Mouse (Mus musculus): Measurements from ENCODE around the gene Cdc45. TPM values are rescaled to one million over a fixed set of nuclear protein-coding genes. Genes with fewer than 3 reads are reported as not detected.

Cdc45 gene
- total RNA-seq, 1 experiment = 53.5 TPM

DNA sequence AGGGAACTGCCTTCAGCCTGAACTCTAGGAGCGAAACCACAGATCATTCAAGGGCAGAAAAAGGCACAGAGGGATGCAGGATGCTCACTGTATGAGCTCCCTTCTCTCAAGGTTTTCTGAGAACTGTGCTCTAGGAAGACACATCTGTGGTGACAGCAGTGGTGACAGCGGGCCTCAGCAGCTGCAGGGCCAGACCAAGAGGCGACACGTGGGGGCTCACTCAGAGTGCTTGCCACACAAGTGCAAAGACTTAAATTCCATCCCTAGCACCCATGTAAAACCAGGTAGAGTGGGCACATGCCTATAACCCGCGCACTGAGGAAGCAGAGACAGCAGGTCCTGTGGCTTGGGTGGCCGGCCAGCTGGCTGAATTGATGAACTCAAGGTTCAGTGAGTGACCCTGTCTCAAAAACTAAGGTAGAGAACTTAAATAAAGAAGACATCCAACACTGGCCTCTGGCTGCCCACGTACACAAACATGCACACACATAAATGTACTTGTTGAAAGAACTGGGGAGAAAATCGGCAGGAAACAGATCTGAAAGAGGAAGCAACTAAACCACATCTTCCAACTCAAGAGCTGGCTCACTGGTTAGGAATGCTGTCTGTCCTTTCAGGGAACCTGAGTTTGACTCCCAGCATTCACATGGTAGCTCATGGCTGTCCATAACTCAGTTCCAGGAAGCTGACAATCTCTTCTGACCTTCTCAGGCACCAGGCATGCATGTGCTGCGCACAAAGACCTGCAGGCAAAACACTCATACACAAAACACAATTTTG is 23.0 kb downstream of the Cdc45 start:
- Histone ChIP-seq H3K9me3 (ENCODE audit: control insufficient read depth, insufficient read depth, low read depth, low read length) (no peaks in the 10 kb centered on the region), H3K4me3 (ENCODE audit: insufficient read depth in 1 of 2, low read depth in 1 of 2, low read length in 2 of 2, poor library complexity in 1 of 2, severe bottlenecking in 1 of 2) (no peak overlapping the region), H3K4me1 (ENCODE audit: control insufficient read depth in 2 of 2, insufficient read depth in 2 of 2, low read length in 2 of 2, poor library complexity in 1 of 2) (peaks cover 0 to 10% of the 10 kb centered on the region in 2 experiments; a peak in 1 of 4 replicates), H3K9ac (ENCODE audit: insufficient read depth, low read depth, low read length, poor library complexity, severe bottlenecking) (no peak overlapping the region), H3K36me3 (ENCODE audit: control insufficient read depth, insufficient read depth, low read length, poor library complexity, severe bottlenecking) (peaks cover 46% of the 10 kb centered on the region), H3K27ac (ENCODE audit: insufficient read depth, low read depth, low read length, poor library complexity, severe bottlenecking) (no peak overlapping the region)
- no peak for DNase-seq (ENCODE audit: low read depth, low spot score)
- in situ Hi-C loops (cut with MboI; ENCODE audit: low sequenced_read_pairs in 2 of 2, unreplicated experiment in 2 of 2) = no loop called here
- TF ChIP-seq CHD2 (IDR thresholded peaks at IDR 0.05; ENCODE audit: low read depth, low read length) (no peak), ZC3H11A (IDR thresholded peaks at IDR 0.05; ENCODE audit: borderline replicate concordance, low read depth, low read length) (no peak), ZNF384 (IDR thresholded peaks at IDR 0.05; ENCODE audit: low read depth, low read length) (no peak), MAFK (IDR thresholded peaks at IDR 0.05; ENCODE audit: insufficient read depth, low read depth, low read length) (no peak), HCFC1 (IDR thresholded peaks at IDR 0.05; ENCODE audit: borderline replicate concordance, insufficient read depth, low read length) (no peak)

DNA sequence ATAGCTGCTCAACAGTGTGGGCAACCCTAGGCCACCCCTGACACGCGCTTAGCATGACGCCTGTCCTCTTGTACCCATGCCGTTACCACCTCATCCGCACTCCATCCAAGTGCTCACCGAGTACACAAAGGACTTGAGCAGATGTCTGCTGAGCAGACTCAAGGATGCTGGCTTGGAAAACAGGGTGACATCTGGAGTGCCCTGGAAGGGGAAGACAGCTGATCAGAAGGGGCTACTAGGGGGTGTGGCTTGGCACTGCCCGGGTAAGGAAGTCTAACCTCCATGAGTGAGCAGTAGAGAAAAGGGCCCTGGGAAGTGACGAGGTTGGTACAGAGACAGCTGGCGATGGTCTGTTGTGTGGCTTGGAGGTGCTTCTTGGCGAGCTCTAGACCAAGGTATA is 25.1 kb downstream of the Cdc45 start:
- TF ChIP-seq MAFK (IDR thresholded peaks at IDR 0.05; ENCODE audit: insufficient read depth, low read depth, low read length) = no peak
- TF ChIP-seq ZNF384 (IDR thresholded peaks at IDR 0.05; ENCODE audit: low read depth, low read length) = no peak
- no peak for TF ChIP-seq CHD2 (IDR thresholded peaks at IDR 0.05; ENCODE audit: low read depth, low read length)
- TF ChIP-seq ZC3H11A (IDR thresholded peaks at IDR 0.05; ENCODE audit: borderline replicate concordance, low read depth, low read length) = no peak
- TF ChIP-seq HCFC1 (IDR thresholded peaks at IDR 0.05; ENCODE audit: borderline replicate concordance, insufficient read depth, low read length) = no peak
- Histone ChIP-seq H3K36me3 (ENCODE audit: control insufficient read depth, insufficient read depth, low read length, poor library complexity, severe bottlenecking) (peaks cover 47% of the 10 kb centered on the region), H3K9me3 (ENCODE audit: control insufficient read depth, insufficient read depth, low read depth, low read length) (no peaks in the 10 kb centered on the region), H3K4me1 (ENCODE audit: control insufficient read depth in 2 of 2, insufficient read depth in 2 of 2, low read length in 2 of 2, poor library complexity in 1 of 2) (peaks cover 0 to 10% of the 10 kb centered on the region in 2 experiments; a peak in 1 of 4 replicates), H3K9ac (ENCODE audit: insufficient read depth, low read depth, low read length, poor library complexity, severe bottlenecking) (no peak overlapping the region), H3K27ac (ENCODE audit: insufficient read depth, low read depth, low read length, poor library complexity, severe bottlenecking) (no peak overlapping the region), H3K4me3 (ENCODE audit: insufficient read depth in 1 of 2, low read depth in 1 of 2, low read length in 2 of 2, poor library complexity in 1 of 2, severe bottlenecking in 1 of 2) (no peak overlapping the region)
- in situ Hi-C loops (cut with MboI; ENCODE audit: low sequenced_read_pairs in 2 of 2, unreplicated experiment in 2 of 2) = no loop called here
- DNase-seq (ENCODE audit: low read depth, low spot score) = no peak

DNA sequence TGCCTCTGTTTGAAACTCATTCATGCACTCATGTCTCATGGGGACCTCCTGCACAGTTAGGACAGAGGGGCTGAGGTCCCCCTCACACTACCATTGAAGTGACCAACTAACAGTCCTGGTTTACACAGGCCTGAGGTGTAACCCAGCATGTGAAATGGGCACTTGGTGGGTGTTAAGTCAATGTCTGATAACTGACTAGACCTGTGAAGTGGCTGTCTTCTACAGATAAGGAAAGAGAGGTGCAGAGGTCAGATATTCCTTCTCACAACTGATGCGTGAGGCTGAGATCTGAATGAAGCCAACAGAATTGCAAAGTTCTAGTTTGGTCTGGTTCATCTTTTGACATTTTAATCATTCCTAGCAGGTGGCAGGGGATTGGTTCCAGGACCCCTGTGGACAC is 26.3 kb downstream of the Cdc45 start:
- Histone ChIP-seq H3K36me3 (ENCODE audit: control insufficient read depth, insufficient read depth, low read length, poor library complexity, severe bottlenecking) (peaks cover 45% of the 10 kb centered on the region), H3K9me3 (ENCODE audit: control insufficient read depth, insufficient read depth, low read depth, low read length) (no peaks in the 10 kb centered on the region), H3K4me3 (ENCODE audit: insufficient read depth in 1 of 2, low read depth in 1 of 2, low read length in 2 of 2, poor library complexity in 1 of 2, severe bottlenecking in 1 of 2) (no peak overlapping the region), H3K9ac (ENCODE audit: insufficient read depth, low read depth, low read length, poor library complexity, severe bottlenecking) (no peak overlapping the region), H3K27ac (ENCODE audit: insufficient read depth, low read depth, low read length, poor library complexity, severe bottlenecking) (no peak overlapping the region), H3K4me1 (ENCODE audit: control insufficient read depth in 2 of 2, insufficient read depth in 2 of 2, low read length in 2 of 2, poor library complexity in 1 of 2) (peaks cover 0 to 10% of the 10 kb centered on the region in 2 experiments; a peak in 1 of 4 replicates)
- in situ Hi-C loops (cut with MboI; ENCODE audit: low sequenced_read_pairs in 2 of 2, unreplicated experiment in 2 of 2) = no loop called here
- no peak for DNase-seq (ENCODE audit: low read depth, low spot score)
- TF ChIP-seq ZC3H11A (IDR thresholded peaks at IDR 0.05; ENCODE audit: borderline replicate concordance, low read depth, low read length) = no peak
- TF ChIP-seq HCFC1 (IDR thresholded peaks at IDR 0.05; ENCODE audit: borderline replicate concordance, insufficient read depth, low read length) = no peak
- no peak for TF ChIP-seq MAFK (IDR thresholded peaks at IDR 0.05; ENCODE audit: insufficient read depth, low read depth, low read length)
- TF ChIP-seq ZNF384 (IDR thresholded peaks at IDR 0.05; ENCODE audit: low read depth, low read length) = no peak
- no peak for TF ChIP-seq CHD2 (IDR thresholded peaks at IDR 0.05; ENCODE audit: low read depth, low read length)

DNA sequence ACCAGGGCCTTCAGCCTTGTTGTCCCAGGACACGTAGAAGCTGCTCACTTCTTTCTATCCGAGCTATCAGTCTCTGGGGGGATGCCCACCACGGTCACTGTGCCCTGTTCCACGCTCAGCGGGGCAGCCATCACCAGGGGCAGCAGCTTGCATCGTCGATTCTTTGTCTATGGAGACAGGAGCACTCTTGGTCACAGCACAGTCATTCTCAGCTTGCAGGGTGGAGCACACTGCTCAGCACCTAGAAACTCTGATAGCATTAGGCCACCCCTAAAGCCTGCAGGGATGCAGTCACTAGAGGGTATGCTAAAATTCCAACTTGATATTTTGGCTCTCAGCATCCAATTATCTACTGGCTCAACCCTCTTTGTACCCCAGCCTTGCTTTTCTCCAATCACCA is 26.8 kb downstream of the Cdc45 start:
- H3K27ac ChIP-seq (ENCODE audit: insufficient read depth, low read depth, low read length, poor library complexity, severe bottlenecking) = no peak overlapping the region
- H3K9me3 ChIP-seq (ENCODE audit: control insufficient read depth, insufficient read depth, low read depth, low read length) = no peaks in the 10 kb centered on the region
- in situ Hi-C loops (cut with MboI; ENCODE audit: low sequenced_read_pairs in 2 of 2, unreplicated experiment in 2 of 2) = no loop called here
- H3K36me3 ChIP-seq (ENCODE audit: control insufficient read depth, insufficient read depth, low read length, poor library complexity, severe bottlenecking) = peaks cover 44% of the 10 kb centered on the region
- no peak for DNase-seq (ENCODE audit: low read depth, low spot score)
- H3K9ac ChIP-seq (ENCODE audit: insufficient read depth, low read depth, low read length, poor library complexity, severe bottlenecking) = no peak overlapping the region
- H3K4me1 ChIP-seq (ENCODE audit: control insufficient read depth in 2 of 2, insufficient read depth in 2 of 2, low read length in 2 of 2, poor library complexity in 1 of 2) = peaks cover 0 to 10% of the 10 kb centered on the region in 2 experiments; a peak in 1 of 4 replicates
- no peak overlapping the region for H3K4me3 ChIP-seq (ENCODE audit: insufficient read depth in 1 of 2, low read depth in 1 of 2, low read length in 2 of 2, poor library complexity in 1 of 2, severe bottlenecking in 1 of 2)
- TF ChIP-seq ZC3H11A (IDR thresholded peaks at IDR 0.05; ENCODE audit: borderline replicate concordance, low read depth, low read length) = no peak
- TF ChIP-seq CHD2 (IDR thresholded peaks at IDR 0.05; ENCODE audit: low read depth, low read length) = no peak
- no peak for TF ChIP-seq MAFK (IDR thresholded peaks at IDR 0.05; ENCODE audit: insufficient read depth, low read depth, low read length)
- no peak for TF ChIP-seq ZNF384 (IDR thresholded peaks at IDR 0.05; ENCODE audit: low read depth, low read length)
- no peak for TF ChIP-seq HCFC1 (IDR thresholded peaks at IDR 0.05; ENCODE audit: borderline replicate concordance, insufficient read depth, low read length)
